Mouse (Mus musculus) frontal cortex, adult (tissue): Measurements from ENCODE around the gene Gm20431.

Experiments
- ATAC-seq: cut with Nextera tagmentation; 2 replicates; pipeline ENCODE4 v1.9.2; 2017; ENCODE audit warnings: mild to moderate bottlenecking, moderate library complexity, mixed read lengths; ENCODE audit not compliant: low TSS enrichment

Gm20431 gene

GRCm38 (mm10) chr2:167661270-167662203 is at the start of gene Gm20431:
Gene Gm20431 (minus strand): TSS chr2:167661496.
- peak; percentile 93 for ATAC-seq

- no peak for ATAC-seq
Observed at GRCm38 (mm10) chr2:167710574-167710973, 49.3 kb upstream of the Gm20431 start.

- ATAC-seq = no peak
Observed at GRCm38 (mm10) chr2:167709969-167710368, 48.7 kb upstream of the Gm20431 start.

GRCm38 (mm10) chr2:167708373-167708772 is 47.1 kb upstream of the Gm20431 start:
- no peak for ATAC-seq

- ATAC-seq = no peak
Observed at GRCm38 (mm10) chr2:167706183-167706939, 45.1 kb upstream of the Gm20431 start.

GRCm38 (mm10) chr2:167704409-167704808 is 43.1 kb upstream of the Gm20431 start:
- no peak for ATAC-seq

GRCm38 (mm10) chr2:167702126-167702525 is 40.8 kb upstream of the Gm20431 start:
- ATAC-seq = no peak

- no peak for ATAC-seq
Observed at GRCm38 (mm10) chr2:167701472-167701871, 40.2 kb upstream of the Gm20431 start.

GRCm38 (mm10) chr2:167700018-167700417 is 38.7 kb upstream of the Gm20431 start:
- no peak for ATAC-seq

GRCm38 (mm10) chr2:167697902-167698301 is 36.6 kb upstream of the Gm20431 start:
- ATAC-seq = no peak

GRCm38 (mm10) chr2:167696143-167696542 is 34.8 kb upstream of the Gm20431 start:
- no peak for ATAC-seq

GRCm38 (mm10) chr2:167695491-167695890 is 34.2 kb upstream of the Gm20431 start:
- ATAC-seq = no peak

GRCm38 (mm10) chr2:167694963-167695362 is 33.7 kb upstream of the Gm20431 start:
- no peak for ATAC-seq

GRCm38 (mm10) chr2:167694244-167694643 is 32.9 kb upstream of the Gm20431 start:
- no peak for ATAC-seq

- ATAC-seq = no peak
Observed at GRCm38 (mm10) chr2:167693540-167693939, 32.2 kb upstream of the Gm20431 start.

GRCm38 (mm10) chr2:167692831-167693230 is 31.5 kb upstream of the Gm20431 start:
- no peak for ATAC-seq

- ATAC-seq = 0 out of 2 replicates have a peak, but pooled peaks have one; percentile 10
Observed at GRCm38 (mm10) chr2:167691871-167692661, 30.8 kb upstream of the Gm20431 start.

- no peak for ATAC-seq
Observed at GRCm38 (mm10) chr2:167691410-167691809, 30.1 kb upstream of the Gm20431 start.

GRCm38 (mm10) chr2:167690962-167691311 is 29.6 kb upstream of the Gm20431 start:
- no peak for ATAC-seq

GRCm38 (mm10) chr2:167690219-167690961 is 29.1 kb upstream of the Gm20431 start:
- ATAC-seq = no peak
